Mouse (Mus musculus) testis, adult 2 months (tissue): ENCODE measurements around the gene Gna15.

ENCODE experiments used
- CTCF ChIP-seq: fragments of 200-500 bp; IDR thresholded peaks from 2 replicates; pipeline ENCODE4 v1.5.1; 2012; ENCODE audit warnings: low read depth, mild to moderate bottlenecking, inconsistent platforms, low read length, moderate library complexity; ENCODE audit not compliant: control insufficient read depth, insufficient read depth, insufficient replicate concordance
- POLR2A ChIP-seq: fragments of 200-500 bp; IDR thresholded peaks from 2 replicates; pipeline ENCODE4 v1.6.1; 2012; ENCODE audit warnings: low read depth, mild to moderate bottlenecking, inconsistent platforms, low read length, moderate library complexity; ENCODE audit not compliant: control insufficient read depth

- TF ChIP-seq CTCF (no peak), POLR2A (no peak)
Observed at GRCm38 (mm10) chr10:81496969-81497368, 27.1 kb downstream of the Gna15 start.
